In the genomic region with DNA sequence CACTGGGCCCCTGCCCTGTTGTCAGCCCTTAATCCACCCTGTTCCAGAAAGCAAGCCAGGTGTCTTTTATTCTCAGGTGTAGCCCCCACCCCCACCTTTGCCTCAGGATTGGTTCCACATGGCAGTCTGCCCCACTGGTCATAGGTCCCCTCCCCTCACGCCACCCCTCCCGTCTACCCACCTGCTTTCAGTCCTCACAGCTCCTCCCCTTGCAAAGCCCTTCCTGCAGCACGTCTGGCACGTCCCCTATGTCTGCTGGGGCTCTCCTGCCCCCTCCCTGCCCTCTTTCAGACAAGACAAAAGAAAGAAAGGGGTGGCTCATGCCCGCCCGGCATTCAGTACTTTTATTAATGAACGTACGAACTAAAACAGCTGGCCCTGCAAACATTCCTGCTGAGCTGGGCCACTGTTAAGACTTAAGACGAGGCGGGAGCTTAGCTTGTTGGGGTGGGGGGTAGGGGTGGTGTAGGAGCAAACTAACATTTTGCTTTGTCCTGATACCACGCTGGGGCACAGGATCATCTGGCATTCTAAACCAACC, we compare ENCODE assay signal across 10 mouse cellular contexts. TPM values are rescaled to one million over a fixed set of nuclear protein-coding genes. Genes with fewer than 3 reads are reported as not detected.
DNase-seq lines count a peak whose midpoint lies in the region; ATAC-seq lines count a peak whose summit lies in the region.
"Had no signal": no experiment of that assay in that cellular context is flagged by ENCODE, and none has a peak within 500 bp of the region (broad histone marks: within the 10 kb centered on the region; RNA-seq: fewer than 3 reads in every experiment).

No protein-coding gene starts in this region.

- ATAC-seq in kidney, embryonic 14.5 days (ENCODE audit: low FRiP score, low TSS enrichment): peak; percentile 41
- peak; percentile 87 for ATAC-seq in forebrain, embryonic 13.5 days
- ATAC-seq in limb, embryonic 15.5 days (ENCODE audit: insufficient number of reproducible peaks, low FRiP score, low TSS enrichment, low read depth): peak; percentile 55
- ATAC-seq in stomach, embryonic 14.5 days (ENCODE audit: insufficient number of reproducible peaks, insufficient read depth, low FRiP score, low read depth): peak; percentile 90
- ATAC-seq in erythroblast, adult 5-6 weeks (replicated peaks; ENCODE audit: low FRiP score, poor library complexity, severe bottlenecking): no peak
- ATAC-seq in monocyte, adult 5-6 weeks (replicated peaks; ENCODE audit: insufficient number of reproducible peaks, low FRiP score, low TSS enrichment, poor library complexity, severe bottlenecking): no peak

- 36% methylated on average over 11 of the region's 11 CpGs for WGBS in kidney, embryonic 14.5 days
- WGBS in forebrain, embryonic 13.5 days: 2% methylated on average over 11 of the region's 11 CpGs
- 14% methylated on average over 11 of the region's 11 CpGs for WGBS in limb, embryonic 15.5 days
- WGBS in stomach, embryonic 14.5 days: 12% methylated on average over 11 of the region's 11 CpGs

- H3K4me1 ChIP-seq in kidney, embryonic 14.5 days (ENCODE audit: control insufficient read depth, insufficient read depth, low read length): peaks cover 3% of the 10 kb centered on the region; the same call in 1 of the 2 replicates
- peaks cover 33% of the 10 kb centered on the region for H3K4me1 ChIP-seq in forebrain, embryonic 13.5 days
- H3K4me1 ChIP-seq in limb, embryonic 15.5 days: peaks cover 16% of the 10 kb centered on the region
- peaks cover 14% of the 10 kb centered on the region for H3K4me1 ChIP-seq in stomach, embryonic 14.5 days (ENCODE audit: control insufficient read depth, insufficient read depth, low read length)

- no peak for DNase-seq in kidney, postnatal 25 days
- no peak for DNase-seq in right cerebral cortex, postnatal 25 days
- DNase-seq: kidney, adult 11 months had no signal

- H3K9me3 ChIP-seq in kidney, embryonic 14.5 days (ENCODE audit: control insufficient read depth, low read length): peaks cover 3% of the 10 kb centered on the region; the same call in 1 of the 2 replicates
- peaks cover 3% of the 10 kb centered on the region; the same call in 1 of the 2 replicates for H3K9me3 ChIP-seq in forebrain, embryonic 13.5 days (replicated peaks)
- no peaks in the 10 kb centered on the region for H3K9me3 ChIP-seq in limb, embryonic 15.5 days
- no peaks in the 10 kb centered on the region for H3K9me3 ChIP-seq in stomach, embryonic 14.5 days (ENCODE audit: control insufficient read depth, low read depth, low read length)

- no peak overlapping the region for H3K4me2 ChIP-seq in kidney, embryonic 14.5 days (replicated peaks; ENCODE audit: low read depth, low read length)
- H3K4me2 ChIP-seq in forebrain, embryonic 13.5 days: peak overlapping the region; percentile 38
- no peak overlapping the region for H3K4me2 ChIP-seq in limb, embryonic 15.5 days
- H3K4me2 ChIP-seq in stomach, embryonic 14.5 days (replicated peaks; ENCODE audit: low read depth, low read length): no peak overlapping the region

- no peak overlapping the region for H3K27ac ChIP-seq in kidney, embryonic 14.5 days (ENCODE audit: low read depth, low read length)
- peak overlapping the region; percentile 75 for H3K27ac ChIP-seq in forebrain, embryonic 13.5 days
- H3K27ac ChIP-seq in limb, embryonic 15.5 days: no peak overlapping the region
- peak overlapping the region; percentile 85 for H3K27ac ChIP-seq in stomach, embryonic 14.5 days (ENCODE audit: low read length)

- no peaks in the 10 kb centered on the region for H3K36me3 ChIP-seq in kidney, embryonic 14.5 days (ENCODE audit: control insufficient read depth, insufficient read depth, low read length)
- no peaks in the 10 kb centered on the region for H3K36me3 ChIP-seq in forebrain, embryonic 13.5 days (ENCODE audit: poor library complexity, severe bottlenecking)
- H3K36me3 ChIP-seq in limb, embryonic 15.5 days: no peaks in the 10 kb centered on the region
- H3K36me3 ChIP-seq in stomach, embryonic 14.5 days (ENCODE audit: control insufficient read depth, insufficient read depth, low read length): no peaks in the 10 kb centered on the region

- no peak overlapping the region for H3K4me3 ChIP-seq in kidney, embryonic 14.5 days (ENCODE audit: low read length)
- no peak overlapping the region for H3K4me3 ChIP-seq in forebrain, embryonic 13.5 days
- H3K4me3 ChIP-seq in limb, embryonic 15.5 days: no peak overlapping the region
- H3K4me3 ChIP-seq in stomach, embryonic 14.5 days (ENCODE audit: low read depth, low read length): no peak overlapping the region

- H3K9ac ChIP-seq in kidney, embryonic 14.5 days (ENCODE audit: low read depth, low read length): no peak overlapping the region
- H3K9ac ChIP-seq in forebrain, embryonic 13.5 days: peak overlapping the region; percentile 34; the same call in 1 of the 2 replicates
- H3K9ac ChIP-seq in limb, embryonic 15.5 days: no peak overlapping the region
- no peak overlapping the region for H3K9ac ChIP-seq in stomach, embryonic 14.5 days (replicated peaks; ENCODE audit: low read depth, low read length)

- H3K27me3 ChIP-seq in kidney, embryonic 14.5 days (ENCODE audit: control insufficient read depth, insufficient read depth, low read length): no peaks in the 10 kb centered on the region
- no peaks in the 10 kb centered on the region for H3K27me3 ChIP-seq in forebrain, embryonic 13.5 days
- no peaks in the 10 kb centered on the region for H3K27me3 ChIP-seq in limb, embryonic 15.5 days
- no peaks in the 10 kb centered on the region for H3K27me3 ChIP-seq in stomach, embryonic 14.5 days (ENCODE audit: control insufficient read depth, insufficient read depth, low read length)

RNA-seq across cellular contexts. Expression of a gene that starts 18.2 kb away (rescaled TPM):
- 148 and 171 TPM in 2 replicates for polyA plus RNA-seq in kidney, embryonic 14.5 days (2014; fragmentation: Nextera tagmentation; extraction: Ambion mirVana)
- polyA plus RNA-seq in forebrain, embryonic 13.5 days (2015; fragmentation: Nextera tagmentation; extraction: Ambion mirVana): 319 and 349 TPM in 2 replicates
- 379 and 399 TPM in 2 replicates for polyA plus RNA-seq in limb, embryonic 15.5 days (2015; fragmentation: Nextera tagmentation; extraction: Ambion mirVana)
- polyA plus RNA-seq in stomach, embryonic 14.5 days (2014; fragmentation: Nextera tagmentation; extraction: Ambion mirVana): 631 and 633 TPM in 2 replicates
- total RNA-seq in erythroblast, adult 5-6 weeks (2015; ENCODE audit: low replicate concordance): not detected in 2 replicates
- not detected in 2 replicates for total RNA-seq in erythroblast, adult 5-6 weeks (2017; ENCODE audit: low replicate concordance)
- not detected in 3 replicates for total RNA-seq in monocyte, adult 5-6 weeks (2017)
- total RNA-seq: megakaryocyte progenitor cell, adult 5-6 weeks had no signal

Comparison
In these comparisons a context has a peak if more than half of its experiments do, and no peak if none do; other contexts are left out.
1. ATAC-seq: peak in kidney, embryonic 14.5 days (single experiment), forebrain, embryonic 13.5 days (single experiment), limb, embryonic 15.5 days (single experiment) and stomach, embryonic 14.5 days (single experiment); none in erythroblast, adult 5-6 weeks (single experiment) and monocyte, adult 5-6 weeks (single experiment).
2. H3K27ac ChIP-seq: peak in forebrain, embryonic 13.5 days (single experiment) and stomach, embryonic 14.5 days (single experiment); none in kidney, embryonic 14.5 days (single experiment) and limb, embryonic 15.5 days (single experiment).